Mouse (Mus musculus) testis, adult 2 months (tissue): ENCODE measurements around the gene Rps15a. TPM values are rescaled to one million over a fixed set of nuclear protein-coding genes. Genes with fewer than 3 reads are reported as not detected.
A peak's percentile ranks its signal among the peaks of the same experiment; 100 is the strongest.

Experiments
- H3K27ac ChIP-seq: fragments of 200-500 bp; 2 replicates; pipeline ENCODE4 v1.5.1; 2012; ENCODE audit warnings: low read depth, low read length; ENCODE audit not compliant: control insufficient read depth, insufficient read depth
- H3K27me3 ChIP-seq: fragments of 200-500 bp; 2 replicates; pipeline ENCODE4 v1.6.1; 2012; ENCODE audit warnings: mild to moderate bottlenecking, low read length, moderate library complexity; ENCODE audit not compliant: control insufficient read depth, insufficient read depth
- H3K36me3 ChIP-seq: fragments of 200-500 bp; 2 replicates; pipeline ENCODE4 v1.6.1; 2012; ENCODE audit warnings: mild to moderate bottlenecking, low read length; ENCODE audit not compliant: control insufficient read depth, insufficient read depth
- H3K4me1 ChIP-seq: fragments of 200-500 bp; 2 replicates; pipeline ENCODE4 v1.6.1; 2012; ENCODE audit warnings: low read length; ENCODE audit not compliant: control insufficient read depth, insufficient read depth
- H3K4me3 ChIP-seq: fragments of 200-500 bp; 2 replicates; pipeline ENCODE4 v1.5.1; 2012; ENCODE audit warnings: low read depth, mild to moderate bottlenecking, low read length, moderate library complexity, mixed read lengths; ENCODE audit not compliant: control insufficient read depth
- CTCF ChIP-seq: fragments of 200-500 bp; IDR thresholded peaks from 2 replicates; pipeline ENCODE4 v1.5.1; 2012; ENCODE audit warnings: low read depth, mild to moderate bottlenecking, inconsistent platforms, low read length, moderate library complexity; ENCODE audit not compliant: control insufficient read depth, insufficient read depth, insufficient replicate concordance
- POLR2A ChIP-seq: fragments of 200-500 bp; IDR thresholded peaks from 2 replicates; pipeline ENCODE4 v1.6.1; 2012; ENCODE audit warnings: low read depth, mild to moderate bottlenecking, inconsistent platforms, low read length, moderate library complexity; ENCODE audit not compliant: control insufficient read depth
- polyA plus RNA-seq: library from polyadenylated mRNA; depleted of rRNA; stranded (reverse); fragments of >200 nt; gene quantifications from 2 replicates; pipeline ENCODE4 v1.2.3, GENCODE M21; 2012

Gene Rps15a
- polyA plus RNA-seq, 1 experiment: 1,374 TPM

GRCm38 (mm10) chr7:118141271-118141670 is 25.3 kb upstream of the Rps15a start:
- H3K27me3 ChIP-seq: no peaks in the 10 kb centered on the region
- H3K27ac ChIP-seq: no peak overlapping the region
- TF ChIP-seq POLR2A (no peak), CTCF (no peak)
- H3K4me1 ChIP-seq: no peaks in the 10 kb centered on the region
- H3K36me3 ChIP-seq: peaks cover 5% of the 10 kb centered on the region; the same call in 1 of the 2 replicates
- no peak overlapping the region for H3K4me3 ChIP-seq

GRCm38 (mm10) chr7:118135128-118135527 is 19.1 kb upstream of the Rps15a start:
- H3K27me3 ChIP-seq: no peaks in the 10 kb centered on the region
- no peak for TF ChIP-seq POLR2A
- TF ChIP-seq CTCF: no peak
- no peaks in the 10 kb centered on the region for H3K4me1 ChIP-seq
- peak overlapping the region; percentile 30 for H3K4me3 ChIP-seq
- H3K36me3 ChIP-seq: no peaks in the 10 kb centered on the region; the same call in 1 of the 2 replicates
- H3K27ac ChIP-seq: no peak overlapping the region

GRCm38 (mm10) chr7:118129430-118130041 is 13.5 kb upstream of the Rps15a start, which contains the start of gene Arl6ip1:
TSS of gene Arl6ip1 (minus strand) at chr7:118129662.
- Histone ChIP-seq H3K27ac (peak within 1 kb of the TSS; percentile 100), H3K4me3 (peak within 1 kb of the TSS; percentile 98), H3K27me3 (no peaks in the 10 kb centered on the region), H3K4me1 (no peaks in the 10 kb centered on the region), H3K36me3 (no peaks in the 10 kb centered on the region; the same call in 1 of the 2 replicates)
- peak; percentile 100 for TF ChIP-seq POLR2A
- no peak for TF ChIP-seq CTCF

GRCm38 (mm10) chr7:118128925-118129429 is 13.0 kb upstream of the Rps15a start:
- Histone ChIP-seq H3K27ac (peak overlapping the region; percentile 99), H3K4me1 (no peaks in the 10 kb centered on the region), H3K4me3 (peak overlapping the region; percentile 98), H3K36me3 (no peaks in the 10 kb centered on the region; the same call in 1 of the 2 replicates), H3K27me3 (no peaks in the 10 kb centered on the region)
- no peak for TF ChIP-seq POLR2A
- TF ChIP-seq CTCF: no peak

GRCm38 (mm10) chr7:118126219-118126875 is 10.4 kb upstream of the Rps15a start:
- TF ChIP-seq POLR2A (no peak), CTCF (no peak)
- Histone ChIP-seq H3K27ac (no peak overlapping the region), H3K27me3 (no peaks in the 10 kb centered on the region), H3K4me3 (no peak overlapping the region; the same call in 1 of the 2 replicates), H3K4me1 (no peaks in the 10 kb centered on the region), H3K36me3 (no peaks in the 10 kb centered on the region; the same call in 1 of the 2 replicates)

- Histone ChIP-seq H3K36me3 (no peaks in the 10 kb centered on the region; the same call in 1 of the 2 replicates), H3K4me1 (no peaks in the 10 kb centered on the region), H3K27ac (no peak overlapping the region), H3K27me3 (no peaks in the 10 kb centered on the region), H3K4me3 (no peak overlapping the region)
- TF ChIP-seq CTCF (no peak), POLR2A (no peak)
Observed at GRCm38 (mm10) chr7:118125736-118126135, 9.7 kb upstream of the Rps15a start.
